Comparison of ENCODE assay signal across 28 mouse cellular contexts in genomic region chr19:12684638-12685037, GRCm38 (mm10). TPM values are rescaled to one million over a fixed set of nuclear protein-coding genes. Genes with fewer than 3 reads are reported as not detected.
DNase-seq lines count a peak whose midpoint lies in the region; ATAC-seq and TF ChIP-seq lines count a peak whose summit lies in the region.
"Had no signal": no experiment of that assay in that cellular context is flagged by ENCODE, and none has a peak within 500 bp of the region (broad histone marks: within the 10 kb centered on the region; RNA-seq: fewer than 3 reads in every experiment).

No protein-coding gene starts in this region.

- DNase-seq in kidney, adult 2 months: peak; percentile 84
- DNase-seq in kidney, postnatal 10 days: no peak
- peak; percentile 31 for DNase-seq in Patski (ENCODE audit: low read depth, low spot score)
- no peak for DNase-seq in frontal cortex, postnatal 25 days (ENCODE audit: low spot score in 2 of 2)
- DNase-seq: adrenal gland, adult 2 months; adrenal gland, postnatal 14 days; cerebellum, adult 11 months; cerebellum, adult 2 months; cerebellum, adult 9-11 months; cerebellum, postnatal 25 days; forebrain, postnatal 0 days; gastrocnemius, postnatal 25 days; heart, adult 18-20 months; heart, postnatal 10 days; heart, postnatal 36 days had no signal

- peak; percentile 75; the same call in 1 of the 2 replicates for ATAC-seq in kidney, embryonic 16.5 days (ENCODE audit: low FRiP score, low TSS enrichment)
- no peak for ATAC-seq in kidney, embryonic 14.5 days (ENCODE audit: low FRiP score, low TSS enrichment)
- peak; percentile 62 for ATAC-seq in Patski
- peak; percentile 75 for ATAC-seq in intestine, postnatal 0 days
- ATAC-seq: forebrain, embryonic 14.5 days; forebrain, postnatal 0 days had no signal

- in situ Hi-C loops in Patski (cut with MboI; ENCODE audit: low pct_unique_long_range_greater_than_20kb): no loop called here

- no peak overlapping the region for H3K9ac ChIP-seq in kidney, embryonic 16.5 days (replicated peaks; ENCODE audit: low read length)
- no peak overlapping the region for H3K9ac ChIP-seq in kidney, embryonic 14.5 days (ENCODE audit: low read depth, low read length)
- H3K9ac ChIP-seq in intestine, postnatal 0 days (ENCODE audit: low read depth, low read length): no peak overlapping the region
- H3K9ac ChIP-seq: embryonic facial prominence, embryonic 12.5 days; embryonic facial prominence, embryonic 15.5 days; forebrain, postnatal 0 days; heart, embryonic 12.5 days; heart, embryonic 15.5 days; hindbrain, embryonic 13.5 days had no signal

- H3K4me3 ChIP-seq in kidney, adult 2 months (ENCODE audit: insufficient read depth, low read depth, low read length): no peak overlapping the region
- H3K4me3 ChIP-seq in kidney, embryonic 16.5 days (ENCODE audit: low read length): no peak overlapping the region
- no peak overlapping the region for H3K4me3 ChIP-seq in kidney, embryonic 14.5 days (ENCODE audit: low read length)
- no peak overlapping the region for H3K4me3 ChIP-seq in intestine, postnatal 0 days (ENCODE audit: low read depth, low read length)
- H3K4me3 ChIP-seq: embryonic facial prominence, embryonic 12.5 days; embryonic facial prominence, embryonic 15.5 days; heart, embryonic 12.5 days; heart, embryonic 15.5 days; hindbrain, embryonic 10.5 days; hindbrain, embryonic 13.5 days had no signal

- peaks cover 3% of the 10 kb centered on the region; the same call in 1 of the 2 replicates for H3K4me1 ChIP-seq in kidney, adult 2 months (ENCODE audit: control insufficient read depth, insufficient read depth, low read length)
- 0 out of 2 replicates have a peak, but pooled peaks cover 3% of the 10 kb centered on the region for H3K4me1 ChIP-seq in kidney, embryonic 16.5 days (ENCODE audit: insufficient read depth, low read length)
- H3K4me1 ChIP-seq in kidney, embryonic 14.5 days (ENCODE audit: control insufficient read depth, insufficient read depth, low read length): no peaks in the 10 kb centered on the region
- H3K4me1 ChIP-seq in intestine, postnatal 0 days (replicated peaks; ENCODE audit: control insufficient read depth, insufficient read depth, low read length): no peaks in the 10 kb centered on the region
- H3K4me1 ChIP-seq: embryonic facial prominence, embryonic 12.5 days; embryonic facial prominence, embryonic 15.5 days; heart, embryonic 12.5 days; heart, embryonic 15.5 days; hindbrain, embryonic 10.5 days; hindbrain, embryonic 13.5 days had no signal

- CTCF ChIA-PET in Patski (lab: Charles Lee): no interaction called here

- POLR2A ChIA-PET in Patski (lab: Charles Lee): no interaction called here

- no peaks in the 10 kb centered on the region for H3K36me3 ChIP-seq in kidney, adult 2 months (ENCODE audit: control insufficient read depth, insufficient read depth, low read length)
- no peaks in the 10 kb centered on the region for H3K36me3 ChIP-seq in kidney, embryonic 16.5 days (ENCODE audit: insufficient read depth, low read length)
- H3K36me3 ChIP-seq in kidney, embryonic 14.5 days (ENCODE audit: control insufficient read depth, insufficient read depth, low read length): no peaks in the 10 kb centered on the region
- no peaks in the 10 kb centered on the region for H3K36me3 ChIP-seq in intestine, postnatal 0 days (ENCODE audit: control insufficient read depth, insufficient read depth)
- H3K36me3 ChIP-seq: embryonic facial prominence, embryonic 12.5 days; embryonic facial prominence, embryonic 15.5 days; heart, embryonic 12.5 days; heart, embryonic 15.5 days; hindbrain, embryonic 10.5 days; hindbrain, embryonic 13.5 days had no signal

- no peak overlapping the region for H3K4me2 ChIP-seq in kidney, embryonic 16.5 days (replicated peaks; ENCODE audit: low read depth, low read length)
- no peak overlapping the region for H3K4me2 ChIP-seq in kidney, embryonic 14.5 days (replicated peaks; ENCODE audit: low read depth, low read length)
- H3K4me2 ChIP-seq in intestine, postnatal 0 days (replicated peaks; ENCODE audit: low read depth): no peak overlapping the region
- H3K4me2 ChIP-seq: embryonic facial prominence, embryonic 12.5 days; embryonic facial prominence, embryonic 15.5 days; heart, embryonic 12.5 days; heart, embryonic 15.5 days; hindbrain, embryonic 13.5 days had no signal

- TF ChIP-seq POLR2A in kidney, adult 2 months (IDR thresholded peaks at IDR 0.05; ENCODE audit: low read depth, low read length): no peak

- H3K27me3 ChIP-seq in kidney, adult 2 months (replicated peaks; ENCODE audit: control insufficient read depth, insufficient read depth, low read length): no peaks in the 10 kb centered on the region
- no peaks in the 10 kb centered on the region for H3K27me3 ChIP-seq in kidney, embryonic 16.5 days (ENCODE audit: insufficient read depth, low read length)
- H3K27me3 ChIP-seq in kidney, embryonic 14.5 days (ENCODE audit: control insufficient read depth, insufficient read depth, low read length): no peaks in the 10 kb centered on the region
- no peaks in the 10 kb centered on the region for H3K27me3 ChIP-seq in Patski
- H3K27me3 ChIP-seq in intestine, postnatal 0 days (replicated peaks; ENCODE audit: control insufficient read depth, insufficient read depth, low read length): no peaks in the 10 kb centered on the region
- H3K27me3 ChIP-seq: embryonic facial prominence, embryonic 12.5 days; embryonic facial prominence, embryonic 15.5 days; heart, embryonic 12.5 days; heart, embryonic 15.5 days; hindbrain, embryonic 13.5 days had no signal

- H3K9me3 ChIP-seq in kidney, embryonic 16.5 days (ENCODE audit: low read length): no peaks in the 10 kb centered on the region
- H3K9me3 ChIP-seq in kidney, embryonic 14.5 days (ENCODE audit: control insufficient read depth, low read length): no peaks in the 10 kb centered on the region
- H3K9me3 ChIP-seq in intestine, postnatal 0 days (ENCODE audit: control insufficient read depth): no peaks in the 10 kb centered on the region
- H3K9me3 ChIP-seq: embryonic facial prominence, embryonic 12.5 days; embryonic facial prominence, embryonic 15.5 days; heart, embryonic 12.5 days; heart, embryonic 15.5 days; hindbrain, embryonic 10.5 days; hindbrain, embryonic 13.5 days had no signal

- TF ChIP-seq CTCF in kidney, adult 2 months (conservative IDR thresholded peaks at IDR 0.05; ENCODE audit: insufficient read depth, insufficient read length, low read depth, low read length): no peak
- TF ChIP-seq CTCF in Patski (IDR thresholded peaks at IDR 0.05): no peak
- TF ChIP-seq CTCF in intestine, postnatal 0 days (IDR thresholded peaks at IDR 0.05; ENCODE audit: low read depth): no peak

- no peak overlapping the region for H3K27ac ChIP-seq in kidney, adult 2 months (ENCODE audit: insufficient read depth, low read depth, low read length)
- no peak overlapping the region for H3K27ac ChIP-seq in kidney, embryonic 16.5 days (ENCODE audit: low read length)
- no peak overlapping the region for H3K27ac ChIP-seq in kidney, embryonic 14.5 days (ENCODE audit: low read depth, low read length)
- H3K27ac ChIP-seq in intestine, postnatal 0 days (ENCODE audit: low read depth, low read length): no peak overlapping the region
- H3K27ac ChIP-seq: embryonic facial prominence, embryonic 12.5 days; embryonic facial prominence, embryonic 15.5 days; heart, embryonic 15.5 days; hindbrain, embryonic 10.5 days; hindbrain, embryonic 13.5 days had no signal

RNA-seq across cellular contexts. Expression of gene Olfr1443, which starts 6.7 kb away (rescaled TPM):
- polyA plus RNA-seq in kidney, adult 2 months (2012; rRNA removed): not detected in 2 replicates
- polyA plus RNA-seq in kidney, embryonic 16.5 days (2015; fragmentation: Nextera tagmentation; extraction: Ambion mirVana): not detected in 2 replicates
- polyA plus RNA-seq in kidney, embryonic 14.5 days (2014; fragmentation: Nextera tagmentation; extraction: Ambion mirVana): not detected in 2 replicates
- polyA plus RNA-seq in Patski (2021): not detected
- polyA plus RNA-seq in intestine, postnatal 0 days (2015; fragmentation: Nextera tagmentation; extraction: Ambion mirVana): not detected in 2 replicates
- polyA plus RNA-seq: adrenal gland, adult 2 months; cerebellum, adult 2 months; embryonic facial prominence, embryonic 12.5 days; embryonic facial prominence, embryonic 15.5 days; forebrain, embryonic 11.5 days; forebrain, embryonic 14.5 days; forebrain, postnatal 0 days; frontal cortex, adult 2 months; gonadal fat pad, adult 2 months; heart, embryonic 12.5 days; heart, embryonic 15.5 days; hindbrain, embryonic 10.5 days; hindbrain, embryonic 13.5 days had no signal

RNA-seq across cellular contexts. Expression of gene Keg1, which starts 10.9 kb away (rescaled TPM):
- 1,454 and 1,674 TPM in 2 replicates for polyA plus RNA-seq in kidney, adult 2 months (2012; rRNA removed)
- 87.0 and 88.0 TPM in 2 replicates for polyA plus RNA-seq in kidney, embryonic 16.5 days (2015; fragmentation: Nextera tagmentation; extraction: Ambion mirVana)
- 19.3 and 29.0 TPM in 2 replicates for polyA plus RNA-seq in kidney, embryonic 14.5 days (2014; fragmentation: Nextera tagmentation; extraction: Ambion mirVana)
- 0.81 TPM for polyA plus RNA-seq in Patski (2021)
- polyA plus RNA-seq in intestine, postnatal 0 days (2015; fragmentation: Nextera tagmentation; extraction: Ambion mirVana): 0.55 and 0.59 TPM in 2 replicates
- polyA plus RNA-seq: adrenal gland, adult 2 months; cerebellum, adult 2 months; embryonic facial prominence, embryonic 12.5 days; embryonic facial prominence, embryonic 15.5 days; forebrain, embryonic 11.5 days; forebrain, embryonic 14.5 days; forebrain, postnatal 0 days; frontal cortex, adult 2 months; heart, embryonic 12.5 days; heart, embryonic 15.5 days; hindbrain, embryonic 10.5 days; hindbrain, embryonic 13.5 days had no signal

RNA-seq across cellular contexts. Expression of gene Olfr1442, which starts 14.4 kb away (rescaled TPM):
- 0.11 and 0.16 TPM in 2 replicates for polyA plus RNA-seq in kidney, adult 2 months (2012; rRNA removed)
- polyA plus RNA-seq in kidney, embryonic 16.5 days (2015; fragmentation: Nextera tagmentation; extraction: Ambion mirVana): 0.10 and 0.20 TPM in 2 replicates
- not detected in 2 replicates for polyA plus RNA-seq in kidney, embryonic 14.5 days (2014; fragmentation: Nextera tagmentation; extraction: Ambion mirVana)
- not detected for polyA plus RNA-seq in Patski (2021)
- not detected in 2 replicates for polyA plus RNA-seq in intestine, postnatal 0 days (2015; fragmentation: Nextera tagmentation; extraction: Ambion mirVana)
- polyA plus RNA-seq: adrenal gland, adult 2 months; cerebellum, adult 2 months; embryonic facial prominence, embryonic 12.5 days; embryonic facial prominence, embryonic 15.5 days; forebrain, embryonic 11.5 days; forebrain, embryonic 14.5 days; forebrain, postnatal 0 days; frontal cortex, adult 2 months; heart, embryonic 12.5 days; heart, embryonic 15.5 days; hindbrain, embryonic 10.5 days; hindbrain, embryonic 13.5 days had no signal

RNA-seq across cellular contexts. Expression of gene Glyat, which starts 51.5 kb away (rescaled TPM):
- polyA plus RNA-seq in kidney, adult 2 months (2012; rRNA removed): 138 and 191 TPM in 2 replicates
- 17.7 and 20.0 TPM in 2 replicates for polyA plus RNA-seq in kidney, embryonic 16.5 days (2015; fragmentation: Nextera tagmentation; extraction: Ambion mirVana)
- 4.3 and 4.4 TPM in 2 replicates for polyA plus RNA-seq in kidney, embryonic 14.5 days (2014; fragmentation: Nextera tagmentation; extraction: Ambion mirVana)
- 0.64 TPM for polyA plus RNA-seq in Patski (2021)
- polyA plus RNA-seq in intestine, postnatal 0 days (2015; fragmentation: Nextera tagmentation; extraction: Ambion mirVana): 2.8 and 3.5 TPM in 2 replicates
- polyA plus RNA-seq: adrenal gland, adult 2 months; embryonic facial prominence, embryonic 12.5 days; embryonic facial prominence, embryonic 15.5 days; forebrain, embryonic 11.5 days; forebrain, embryonic 14.5 days; forebrain, postnatal 0 days; frontal cortex, adult 2 months; heart, embryonic 12.5 days; heart, embryonic 15.5 days; hindbrain, embryonic 10.5 days; hindbrain, embryonic 13.5 days had no signal

Comparison
In these comparisons a context has a peak if more than half of its experiments do, and no peak if none do; other contexts are left out.
1. DNase-seq: peak in kidney, adult 2 months (single experiment) and Patski (single experiment); none in kidney, postnatal 10 days (single experiment) and frontal cortex, postnatal 25 days (0 of 2).
2. RNA of gene Keg1, which starts 10.9 kb away (polyA plus RNA-seq): 1,454 to 1,674 TPM in kidney, adult 2 months; 87.0 to 88.0 TPM in kidney, embryonic 16.5 days, 19.3 to 29.0 TPM in kidney, embryonic 14.5 days, 0.81 TPM in Patski (single experiment) and 0.55 to 0.59 TPM in intestine, postnatal 0 days; every median in the first group is over 10 times any median in the second.